Mouse (Mus musculus): ENCODE data around the gene Vsig10.

Vsig10 gene

DNA sequence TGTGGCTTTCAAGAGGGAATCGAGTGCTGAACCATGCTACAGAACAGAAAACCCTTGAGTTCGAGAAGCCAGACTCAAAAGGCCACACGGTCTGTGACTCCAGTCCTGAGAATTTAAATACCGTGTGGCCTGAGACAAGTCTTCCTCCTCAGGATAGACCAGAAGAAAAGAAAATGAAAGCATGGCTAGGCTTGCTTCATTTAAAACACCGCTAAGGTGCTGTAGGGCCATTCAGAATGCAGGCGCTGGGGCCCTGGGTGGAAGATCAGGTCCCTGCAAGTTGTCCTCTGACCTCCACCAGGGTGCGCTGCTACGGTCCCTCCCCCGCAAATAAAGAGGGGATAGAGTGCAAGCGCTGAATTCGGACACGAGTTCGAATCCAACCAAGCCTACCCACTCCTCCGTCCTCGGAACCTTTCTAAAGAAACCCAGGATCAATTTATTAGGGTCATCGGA is 69.4 kb downstream of the Vsig10 start:
- DNase-seq = peak; percentile 82

DNA sequence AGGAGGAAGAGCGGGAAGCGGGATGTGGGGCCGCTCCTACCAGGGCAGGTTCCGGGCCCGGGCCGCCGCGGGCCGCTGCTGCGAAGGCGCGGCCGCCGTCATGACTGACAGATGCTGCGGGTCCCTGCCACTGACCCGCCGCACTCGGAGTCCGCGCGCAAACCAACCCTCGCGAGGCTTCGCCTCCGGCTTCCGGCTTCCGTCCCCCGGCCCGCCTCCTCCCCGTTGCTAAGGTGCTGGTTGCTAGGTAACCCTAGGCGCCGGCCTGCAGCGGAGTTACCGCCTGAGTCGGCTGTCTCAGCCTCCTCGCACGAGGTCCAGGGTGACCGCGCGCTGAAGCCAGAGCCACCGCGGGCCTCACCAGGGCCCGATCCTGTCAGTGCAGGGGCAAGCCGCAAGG is 70.0 kb downstream of the Vsig10 start, which contains the start of gene Rfc5:
Gene Rfc5 (minus strand): TSS at position 171 of the 400 bp plus-strand sequence.
- peak; percentile 97 for DNase-seq

DNA sequence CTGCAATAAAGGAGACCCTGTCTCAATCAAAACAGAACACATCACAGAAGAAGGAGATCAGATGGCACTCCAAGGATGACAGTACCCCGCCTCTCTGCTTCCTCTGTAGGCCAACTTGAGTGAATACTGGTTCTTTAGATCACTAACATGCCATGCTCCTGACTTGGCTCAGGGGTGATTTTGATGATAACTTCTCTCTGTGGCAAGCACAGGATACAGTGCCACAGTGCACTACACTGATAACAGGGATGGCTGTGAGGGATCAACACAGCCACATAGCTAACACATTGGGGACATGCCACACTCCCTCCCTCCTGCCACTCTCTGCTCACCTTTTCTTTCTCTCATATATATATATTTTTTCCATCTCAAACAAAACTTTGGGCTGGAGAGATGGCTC is 72.0 kb downstream of the Vsig10 start:
- DNase-seq = no peak

- no peak for DNase-seq
These were observed 77.0 kb downstream of the Vsig10 start for GRCm38 (mm10) chr5:117395834-117396233.

DNA sequence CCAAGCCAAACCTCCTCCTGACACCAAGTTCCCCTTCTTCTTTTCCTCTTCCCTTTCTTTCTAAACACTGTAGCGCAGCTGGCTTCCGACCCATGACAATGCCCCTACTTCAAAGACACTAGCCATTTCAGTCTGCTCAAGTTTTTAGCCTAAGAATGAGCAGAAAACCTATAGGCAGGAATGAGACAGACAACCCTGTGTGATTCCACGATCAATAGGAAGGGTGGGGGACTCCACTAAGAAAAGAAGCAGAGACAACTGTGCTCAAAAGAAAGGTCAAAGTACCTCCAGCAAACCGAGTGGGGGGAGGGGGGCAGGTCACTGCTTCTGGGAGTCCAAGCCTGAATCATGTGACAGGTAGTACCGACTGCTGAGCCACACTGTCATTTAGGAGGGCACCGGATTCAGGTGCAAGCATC is 77.7 kb downstream of the Vsig10 start:
- DNase-seq = no peak

DNA sequence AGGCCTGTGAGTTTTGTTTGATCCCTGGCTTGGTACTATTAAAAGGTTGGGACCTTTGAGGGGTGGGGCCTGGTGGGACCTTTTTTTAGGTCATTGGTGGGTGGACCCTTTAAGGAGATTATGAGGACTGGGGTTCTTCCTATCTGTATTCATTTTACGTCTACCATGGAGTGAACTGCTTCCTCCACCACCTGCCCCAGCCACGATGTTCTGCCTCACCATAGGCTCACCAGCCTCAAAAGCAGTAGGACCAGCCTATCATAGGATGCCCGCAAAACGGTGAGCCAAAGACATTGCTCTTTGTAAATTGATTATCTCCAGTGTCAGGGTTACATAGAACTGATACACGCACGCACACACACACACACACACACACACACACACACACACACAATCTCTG is 78.5 kb downstream of the Vsig10 start:
- no peak for DNase-seq

- no peak for DNase-seq
These were observed 79.2 kb downstream of the Vsig10 start for GRCm38 (mm10) chr5:117398007-117398550.

GRCm38 (mm10) chr5:117399281-117399680 is 80.4 kb downstream of the Vsig10 start:
- DNase-seq = no peak

DNA sequence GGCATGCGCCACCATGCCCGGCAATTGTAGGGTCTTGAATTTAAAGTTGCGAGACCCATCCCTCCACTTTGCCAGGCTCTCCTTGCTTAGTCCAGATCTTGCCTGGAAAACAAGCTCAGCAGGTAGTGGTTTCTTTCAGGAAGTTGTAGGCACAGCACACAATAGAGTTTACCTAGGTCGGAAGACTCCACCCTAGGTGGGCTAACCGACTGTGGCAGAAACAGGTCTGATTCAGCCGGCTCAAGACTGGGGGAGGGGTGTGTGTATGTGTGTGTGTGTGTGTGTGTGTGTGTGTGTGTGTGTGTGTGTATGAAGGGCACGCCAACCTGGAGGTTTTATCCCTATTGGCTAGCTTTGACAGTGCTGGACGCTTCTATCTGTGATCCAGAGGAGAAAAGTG is 84.7 kb downstream of the Vsig10 start:
- DNase-seq = no peak
